Mouse (Mus musculus): Measurements from ENCODE around the gene Sh3bp2. TPM values are rescaled to one million over a fixed set of nuclear protein-coding genes. Genes with fewer than 3 reads are reported as not detected.

The Sh3bp2 gene
- total and polyA plus RNA-seq, 3 experiments, result 7.9 to 12.0 TPM; not detected in 1

DNA sequence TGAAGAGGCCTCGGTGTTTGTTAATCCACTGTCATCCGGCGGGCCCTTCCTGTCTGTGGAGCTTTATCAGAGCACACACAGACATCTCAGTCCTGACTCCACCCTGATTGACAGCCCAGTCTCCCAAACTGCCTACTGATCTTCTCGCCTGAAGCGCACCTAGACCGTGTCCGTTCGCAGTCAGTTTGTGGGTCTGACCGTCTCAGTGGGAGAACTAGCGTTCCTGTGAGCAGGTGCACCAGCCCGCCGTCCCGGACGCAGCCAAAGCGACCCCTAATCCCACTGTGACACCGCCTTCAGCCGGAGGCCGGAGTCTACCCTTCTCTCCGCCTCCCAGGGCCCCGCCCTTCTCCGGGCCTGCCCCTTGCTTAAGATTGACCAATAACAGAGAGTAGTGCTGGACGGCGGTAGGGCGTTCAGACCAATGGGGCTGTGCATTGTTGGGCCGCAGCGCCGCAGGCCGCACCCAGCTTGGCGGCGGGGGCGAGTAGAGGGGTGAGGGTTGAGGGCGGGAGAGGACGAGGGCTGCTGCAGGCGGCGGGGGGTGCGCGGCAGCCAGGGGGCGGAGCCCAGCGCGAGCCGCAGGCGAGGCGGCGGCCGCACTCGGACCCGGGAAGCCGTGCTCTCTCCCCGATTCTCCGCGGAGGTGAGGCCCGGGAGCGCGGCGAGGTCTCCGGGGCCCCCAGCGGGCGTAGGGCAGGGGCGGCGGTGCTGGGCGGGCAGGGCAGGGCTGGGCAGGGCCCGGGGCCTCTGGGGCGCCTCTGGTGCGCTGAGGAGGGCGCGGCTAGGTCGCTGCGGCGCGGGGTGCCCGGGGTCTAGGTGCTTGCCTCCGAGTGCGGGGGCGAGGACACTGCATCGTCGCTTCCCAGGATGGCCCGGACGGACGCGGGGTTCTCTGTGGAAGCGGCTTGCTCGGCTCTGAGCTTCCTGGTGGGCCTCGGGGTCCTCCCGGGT, 47.9 kb downstream of the Sh3bp2 start, which contains the start of gene Add1:
Add1 (plus strand) TSS at position 397 of the 954 bp plus-strand sequence.
- H3K9me3 ChIP-seq (replicated peaks; ENCODE audit: insufficient read depth, low read length), result no peaks in the 10 kb centered on the region
- peak; percentile 99 for DNase-seq (ENCODE audit: low read depth, low spot score)
- H3K9ac ChIP-seq (ENCODE audit: control insufficient read depth, low read depth, low read length, poor library complexity, severe bottlenecking), result peak within 1 kb of the TSS; percentile 90
- peak within 1 kb of the TSS; percentile 93 to 97 for H3K4me3 ChIP-seq (ENCODE audit: control insufficient read depth in 1 of 2, insufficient read depth in 1 of 2, low read depth in 2 of 2, low read length in 2 of 2)
- peaks cover 7 to 30% of the 10 kb centered on the region in 2 experiments for H3K4me1 ChIP-seq (ENCODE audit: control insufficient read depth in 1 of 2, insufficient read depth in 2 of 2, low read length in 2 of 2)
- no peaks in the 10 kb centered on the region for H3K27me3 ChIP-seq (ENCODE audit: control insufficient read depth in 1 of 2, insufficient read depth in 2 of 2, low read length in 2 of 2)
- H3K79me2 ChIP-seq (ENCODE audit: control insufficient read depth, insufficient read depth, low read length, poor library complexity), result peaks cover 15% of the 10 kb centered on the region
- H3K36me3 ChIP-seq (ENCODE audit: control insufficient read depth in 1 of 2, insufficient read depth in 2 of 2, low read length in 2 of 2), result peaks cover 0 to 31% of the 10 kb centered on the region in 2 experiments; a peak in 2 of 4 replicates
- peak within 1 kb of the TSS; percentile 95 for H3K27ac ChIP-seq (ENCODE audit: control insufficient read depth, low read depth, low read length)
- TF ChIP-seq RAD21 (IDR thresholded peaks at IDR 0.05; ENCODE audit: low read depth, low read length), result no peak
- peak; percentile 53 for TF ChIP-seq MXI1 (IDR thresholded peaks at IDR 0.05; ENCODE audit: low read depth, low read length)
- TF ChIP-seq MAZ (IDR thresholded peaks at IDR 0.05; ENCODE audit: low read depth, low read length), result peak; percentile 100
- no peak for TF ChIP-seq CTCF (IDR thresholded peaks at IDR 0.05 in 2 of 3, conservative IDR thresholded peaks at IDR 0.05 in 1 of 3; ENCODE audit: control insufficient read depth in 1 of 3, insufficient read depth in 1 of 3, low read depth in 2 of 3, low read length in 3 of 3, poor library complexity in 1 of 3, severe bottlenecking in 1 of 3)
- peak; percentile 96 to 97 for TF ChIP-seq POLR2A (IDR thresholded peaks at IDR 0.05; ENCODE audit: control insufficient read depth in 1 of 2, insufficient read depth in 1 of 2, low read depth in 1 of 2, low read length in 2 of 2, poor library complexity in 1 of 2)
- no peak; the same call in 1 of the 2 replicates for TF ChIP-seq MAX (IDR thresholded peaks at IDR 0.05; ENCODE audit: low read length)
- TF ChIP-seq MEF2A (IDR thresholded peaks at IDR 0.05; ENCODE audit: extremely low read depth, insufficient replicate concordance, low read depth, low read length, poor library complexity, severe bottlenecking), result no peak
- TF ChIP-seq GATA1 (IDR thresholded peaks at IDR 0.05; ENCODE audit: low read depth, low read length), result peak; percentile 88
- TF ChIP-seq TCF12 (IDR thresholded peaks at IDR 0.05; ENCODE audit: low read depth, low read length), result peak; percentile 89
- TF ChIP-seq ZNF384 (IDR thresholded peaks at IDR 0.05; ENCODE audit: low read depth, low read length), result no peak
- no peak; the same call in 1 of the 2 replicates for TF ChIP-seq UBTF (IDR thresholded peaks at IDR 0.05; ENCODE audit: borderline replicate concordance, insufficient read depth, low read depth, low read length)
- TF ChIP-seq TBP (IDR thresholded peaks at IDR 0.05; ENCODE audit: low read depth, low read length), result peak; percentile 76
- no peak for TF ChIP-seq MAFK (IDR thresholded peaks at IDR 0.05; ENCODE audit: borderline replicate concordance, low read depth, low read length)
- TF ChIP-seq NRF1 (IDR thresholded peaks at IDR 0.05; ENCODE audit: insufficient read depth, low read depth, low read length, poor library complexity, severe bottlenecking), result peak; percentile 52; the same call in 1 of the 2 replicates
- no peak for TF ChIP-seq BHLHE40 (IDR thresholded peaks at IDR 0.05; ENCODE audit: borderline replicate concordance, low read depth, low read length)
- TF ChIP-seq CHD1 (IDR thresholded peaks at IDR 0.05; ENCODE audit: low read depth, low read length), result no peak; the same call in 1 of the 2 replicates
- TF ChIP-seq USF2 (IDR thresholded peaks at IDR 0.05; ENCODE audit: borderline replicate concordance in 1 of 2, insufficient read depth in 1 of 2, low read depth in 1 of 2, low read length in 2 of 2), result no peak
- peak; percentile 55; the same call in 1 of the 2 replicates for TF ChIP-seq KAT2A (conservative IDR thresholded peaks at IDR 0.05; ENCODE audit: low read depth, low read length)
- TF ChIP-seq SIN3A (IDR thresholded peaks at IDR 0.05; ENCODE audit: low read length), result no peak; the same call in none of the 2 replicates
- peak; percentile 97 for TF ChIP-seq ZMIZ1 (IDR thresholded peaks at IDR 0.05; ENCODE audit: low read depth, low read length)
- TF ChIP-seq ELF1 (IDR thresholded peaks at IDR 0.05; ENCODE audit: low read depth, low read length), result peak; percentile 26; the same call in 1 of the 2 replicates
- peak; percentile 88 to 91 for TF ChIP-seq EP300 (IDR thresholded peaks at IDR 0.05; ENCODE audit: low read depth in 1 of 2, low read length in 2 of 2)
- TF ChIP-seq NELFE (IDR thresholded peaks at IDR 0.05; ENCODE audit: low read depth, low read length), result peak; percentile 99
- TF ChIP-seq USF1 (IDR thresholded peaks at IDR 0.05; ENCODE audit: low read depth, low read length), result 0 out of 2 replicates have a peak, but pooled peaks have one; percentile 19
- peak; percentile 92 for TF ChIP-seq POLR2AphosphoS5 (IDR thresholded peaks at IDR 0.05; ENCODE audit: borderline replicate concordance, low read depth, low read length)
- no peak for TF ChIP-seq ZC3H11A (IDR thresholded peaks at IDR 0.05; ENCODE audit: low read depth, low read length)
- peak; percentile 83 for TF ChIP-seq CHD2 (IDR thresholded peaks at IDR 0.05; ENCODE audit: low read length)
- peak; percentile 67 for TF ChIP-seq MYB (IDR thresholded peaks at IDR 0.05; ENCODE audit: low read depth, low read length)
- peak; percentile 94 for TF ChIP-seq POLR2AphosphoS2 (IDR thresholded peaks at IDR 0.05; ENCODE audit: low read length)
- no peak for TF ChIP-seq GABPA (IDR thresholded peaks at IDR 0.05; ENCODE audit: low read depth, low read length)
- TF ChIP-seq ETS1 (IDR thresholded peaks at IDR 0.05; ENCODE audit: low read depth, low read length), result peak; percentile 76
- peak; percentile 87 for TF ChIP-seq HCFC1 (IDR thresholded peaks at IDR 0.05; ENCODE audit: low read depth, low read length)
- TF ChIP-seq E2F4 (IDR thresholded peaks at IDR 0.05; ENCODE audit: borderline replicate concordance, low read depth, low read length), result no peak
- TF ChIP-seq MYC (IDR thresholded peaks at IDR 0.05; ENCODE audit: low read depth, low read length), result peak; percentile 55; the same call in 1 of the 2 replicates

Measured in MEL (cell line).